Mouse (Mus musculus) kidney, postnatal 0 days (tissue): ENCODE results near the gene Hspbap1. TPM values are rescaled to one million over a fixed set of nuclear protein-coding genes. Genes with fewer than 3 reads are reported as not detected.

Source experiments
- ATAC-seq: fragments of 200-750 bp; cut with Nextera tagmentation; replicated peaks from 2 replicates; pipeline ENCODE4 v1.8.0; 2017; ENCODE audit warnings: low read depth, moderate number of reproducible peaks, moderate TSS enrichment, moderate library complexity; ENCODE audit not compliant: low FRiP score
- DNase-seq: peaks from one replicate; pipeline ENCODE4 v3.0.0-alpha.2; 2016; ENCODE audit warnings: low spot score
- H3K27ac ChIP-seq: fragments of 300-500 bp; sonication (generic); 2 replicates; pipeline ENCODE4 v1.5.1; 2014; ENCODE audit warnings: mild to moderate bottlenecking
- H3K27me3 ChIP-seq: fragments of 300-500 bp; sonication (generic); 2 replicates; pipeline ENCODE4 v1.6.1; 2014; ENCODE audit warnings: low read length, mixed read lengths; ENCODE audit not compliant: insufficient read depth
- H3K36me3 ChIP-seq: fragments of 300-500 bp; sonication (generic); 2 replicates; pipeline ENCODE4 v1.6.1; 2014; ENCODE audit warnings: low read length, mixed read lengths; ENCODE audit not compliant: insufficient read depth
- H3K4me1 ChIP-seq: fragments of 300-500 bp; sonication (generic); replicated peaks from 2 replicates; pipeline ENCODE4 v1.6.1; 2014; ENCODE audit warnings: antibody characterized with exemption, low read length, mixed read lengths; ENCODE audit not compliant: insufficient read depth
- H3K4me2 ChIP-seq: fragments of 300-500 bp; sonication (generic); 2 replicates; pipeline ENCODE4 v1.6.1; 2014; ENCODE audit warnings: mild to moderate bottlenecking, low read length, moderate library complexity, mixed read lengths
- H3K4me3 ChIP-seq: fragments of 300-500 bp; sonication (generic); replicated peaks from 2 replicates; pipeline ENCODE4 v1.5.1; 2014; ENCODE audit warnings: low read depth, low read length
- H3K9ac ChIP-seq: fragments of 300-500 bp; sonication (generic); 2 replicates; pipeline ENCODE4 v1.6.1; 2014; ENCODE audit warnings: low read depth, low read length
- H3K9me3 ChIP-seq: fragments of 300-500 bp; sonication (generic); replicated peaks from 2 replicates; pipeline ENCODE4 v1.6.1; 2016; ENCODE audit warnings: low read length, inconsistent platforms, mixed read lengths
- CTCF ChIP-seq: IDR thresholded peaks from 2 replicates; pipeline ENCODE4 v1.5.1; 2016; ENCODE audit warnings: antibody characterized with exemption, low read depth, mild to moderate bottlenecking, moderate library complexity
- WGBS: fragments of 180-500 bp; shearing (Covaris S2); extraction: QIAGEN DNeasy Blood & Tissue Kit; methylation state at CpG from one replicate; pipeline ENCODE4 v1.1.7; 2014; 5-methylcytosine and 5-hydroxymethylcytosine counted together
- polyA plus RNA-seq: library from polyadenylated mRNA; unstranded; fragments of >200 nt; fragmentation: Nextera tagmentation; extraction: Ambion mirVana; gene quantifications from 2 replicates; pipeline ENCODE4 v1.2.1, GENCODE M21; 2015

The Hspbap1 gene
- polyA plus RNA-seq, 1 experiment from 2014 or later, result 10.8 TPM

DNA sequence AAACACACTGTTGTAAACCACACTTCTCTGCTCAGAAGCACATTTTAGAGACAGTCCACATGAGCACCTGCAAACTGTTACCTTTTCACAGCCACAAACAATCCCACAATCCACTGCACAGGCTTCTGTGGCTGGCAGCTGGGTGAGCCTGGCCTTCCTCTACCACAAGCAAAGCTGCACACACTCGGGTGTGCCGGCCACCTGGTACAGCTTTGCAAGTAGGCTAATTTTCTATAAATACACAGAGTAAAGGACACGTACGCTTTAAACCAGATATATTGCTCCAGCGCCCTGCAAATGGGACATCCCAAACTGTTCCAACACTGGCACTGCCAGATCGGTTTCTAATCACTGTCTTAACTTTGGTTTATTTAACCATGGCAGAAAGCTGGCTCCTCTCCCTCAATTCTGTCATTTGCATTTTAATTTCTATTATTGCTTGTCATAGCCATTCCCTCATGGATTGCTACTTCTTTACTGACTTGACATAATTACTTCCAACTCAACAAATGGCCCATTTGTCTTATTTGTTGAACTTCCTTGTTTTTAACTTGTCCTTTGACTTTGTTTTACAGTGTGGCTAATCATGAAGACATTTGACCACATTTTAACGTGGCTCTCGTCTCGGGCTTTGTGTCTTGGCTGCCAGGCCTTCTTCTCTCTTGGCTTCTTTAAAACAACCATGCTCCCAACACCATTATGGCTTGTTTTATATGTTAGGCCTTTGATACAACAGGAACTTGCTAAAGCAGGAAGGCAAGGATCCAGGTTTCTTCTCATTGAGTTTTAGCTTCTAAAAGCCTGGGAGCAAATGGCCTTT lies 22.5 kb upstream of the Hspbap1 start:
- H3K9ac ChIP-seq, result no peak overlapping the region
- ATAC-seq (no peak), DNase-seq (no peak)
- no peaks in the 10 kb centered on the region for H3K36me3 ChIP-seq
- no peaks in the 10 kb centered on the region for H3K9me3 ChIP-seq
- no peak overlapping the region for H3K4me2 ChIP-seq
- H3K27ac ChIP-seq, result no peak overlapping the region
- 81% methylated on average over 9 of the region's 9 CpGs for WGBS
- TF ChIP-seq CTCF, result no peak
- no peak overlapping the region for H3K4me3 ChIP-seq
- H3K4me1 ChIP-seq, result no peaks in the 10 kb centered on the region
- H3K27me3 ChIP-seq, result no peaks in the 10 kb centered on the region

DNA sequence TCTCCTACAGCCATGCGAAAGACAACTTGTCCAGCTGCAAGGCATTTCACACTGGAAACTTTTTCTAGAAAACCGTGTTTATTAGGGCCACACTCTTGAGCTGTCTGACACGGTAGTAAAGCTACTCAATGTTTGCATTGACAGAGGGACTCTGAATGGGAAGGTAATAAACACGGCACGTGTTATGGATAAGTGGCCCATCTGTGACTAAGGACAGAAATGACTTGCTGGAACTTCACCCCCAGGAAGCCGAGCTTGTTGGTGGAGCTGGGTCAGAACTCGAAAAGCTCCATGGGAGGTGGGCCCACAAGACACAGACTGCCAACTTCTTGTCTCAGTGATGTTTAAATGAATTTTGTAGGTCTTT lies 22.0 kb upstream of the Hspbap1 start:
- Histone ChIP-seq H3K9ac (no peak overlapping the region), H3K9me3 (no peaks in the 10 kb centered on the region), H3K27ac (no peak overlapping the region), H3K27me3 (no peaks in the 10 kb centered on the region), H3K4me1 (no peaks in the 10 kb centered on the region), H3K4me3 (no peak overlapping the region), H3K4me2 (no peak overlapping the region), H3K36me3 (no peaks in the 10 kb centered on the region)
- no peak for DNase-seq
- 66% methylated on average over 7 of the region's 7 CpGs for WGBS
- no peak for TF ChIP-seq CTCF
- ATAC-seq, result no peak

DNA sequence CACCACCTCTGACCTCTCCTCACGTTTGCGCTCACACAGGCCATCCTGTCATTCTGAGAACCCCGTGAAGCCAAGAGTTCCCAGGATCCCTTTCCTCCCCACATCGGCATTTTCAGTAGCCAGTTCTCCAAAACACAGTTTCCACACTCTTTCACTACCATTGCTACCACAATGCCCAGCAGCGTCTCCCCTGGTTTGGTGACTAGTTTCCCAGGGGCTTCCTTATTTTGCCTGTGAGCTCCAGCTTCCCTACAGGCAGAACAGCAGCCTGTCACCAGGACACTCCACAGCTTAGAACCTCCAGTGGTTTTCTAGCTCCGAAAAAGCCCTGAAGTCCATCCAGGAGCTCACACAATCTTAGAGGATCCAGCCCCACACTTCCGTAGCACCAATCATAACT lies 20.8 kb upstream of the Hspbap1 start:
- H3K4me1 ChIP-seq, result no peaks in the 10 kb centered on the region
- DNase-seq (no peak), ATAC-seq (no peak)
- TF ChIP-seq CTCF, result no peak
- no peaks in the 10 kb centered on the region for H3K36me3 ChIP-seq
- WGBS, result 64% methylated on average over 7 of the region's 7 CpGs
- no peak overlapping the region for H3K27ac ChIP-seq
- H3K9me3 ChIP-seq, result no peaks in the 10 kb centered on the region
- H3K4me2 ChIP-seq, result no peak overlapping the region
- H3K27me3 ChIP-seq, result no peaks in the 10 kb centered on the region
- no peak overlapping the region for H3K9ac ChIP-seq
- no peak overlapping the region for H3K4me3 ChIP-seq

DNA sequence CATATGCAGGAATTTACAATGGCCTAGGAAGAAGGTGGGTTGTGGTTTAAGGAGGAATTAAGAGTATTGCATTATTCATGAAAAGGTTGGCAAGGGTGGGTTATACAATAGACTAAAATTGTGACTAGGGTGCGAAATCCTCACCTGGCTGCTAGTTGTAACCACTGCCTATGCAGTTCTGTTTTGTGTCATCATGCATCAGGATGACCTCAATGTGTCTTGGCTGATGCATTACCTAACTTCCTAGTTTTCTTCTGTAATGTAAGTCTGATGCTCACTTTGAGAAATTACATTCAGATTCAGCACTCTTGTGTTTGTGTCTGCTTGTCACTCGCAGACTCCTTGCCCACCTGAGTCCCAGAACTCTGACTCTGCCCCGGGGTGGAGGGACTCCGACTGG lies 18.3 kb upstream of the Hspbap1 start:
- Histone ChIP-seq H3K4me2 (no peak overlapping the region), H3K4me1 (no peaks in the 10 kb centered on the region), H3K27ac (no peak overlapping the region), H3K9me3 (no peaks in the 10 kb centered on the region), H3K9ac (no peak overlapping the region), H3K27me3 (no peaks in the 10 kb centered on the region), H3K36me3 (no peaks in the 10 kb centered on the region), H3K4me3 (no peak overlapping the region)
- DNase-seq (no peak), ATAC-seq (no peak)
- 80% methylated on average over 4 of the region's 4 CpGs for WGBS
- TF ChIP-seq CTCF, result no peak

DNA sequence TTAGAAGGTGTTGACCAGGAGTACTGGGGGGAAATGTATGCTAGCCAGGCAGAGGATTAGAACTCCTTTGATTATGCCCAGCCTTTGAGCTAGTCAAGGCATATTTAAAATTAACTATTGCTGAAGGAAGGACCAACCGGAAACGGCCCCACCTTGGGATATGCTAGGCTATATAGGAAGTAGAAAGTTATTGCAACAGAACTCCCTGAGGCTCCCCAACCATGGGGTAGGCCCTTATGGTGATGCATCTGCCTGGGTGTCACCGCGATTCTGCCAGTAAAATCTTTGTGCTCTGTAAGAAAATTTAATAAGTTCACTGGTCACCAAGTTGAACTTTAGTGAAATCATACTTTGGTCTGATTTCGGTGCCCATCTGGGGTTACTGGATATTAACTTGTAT lies 16.2 kb upstream of the Hspbap1 start:
- WGBS, result 89% methylated on average over 5 of the region's 5 CpGs
- Histone ChIP-seq H3K4me3 (no peak overlapping the region), H3K36me3 (no peaks in the 10 kb centered on the region), H3K9me3 (no peaks in the 10 kb centered on the region), H3K4me1 (no peaks in the 10 kb centered on the region), H3K4me2 (no peak overlapping the region), H3K27me3 (no peaks in the 10 kb centered on the region), H3K27ac (no peak overlapping the region), H3K9ac (no peak overlapping the region)
- DNase-seq, result no peak
- no peak for TF ChIP-seq CTCF
- no peak for ATAC-seq

DNA sequence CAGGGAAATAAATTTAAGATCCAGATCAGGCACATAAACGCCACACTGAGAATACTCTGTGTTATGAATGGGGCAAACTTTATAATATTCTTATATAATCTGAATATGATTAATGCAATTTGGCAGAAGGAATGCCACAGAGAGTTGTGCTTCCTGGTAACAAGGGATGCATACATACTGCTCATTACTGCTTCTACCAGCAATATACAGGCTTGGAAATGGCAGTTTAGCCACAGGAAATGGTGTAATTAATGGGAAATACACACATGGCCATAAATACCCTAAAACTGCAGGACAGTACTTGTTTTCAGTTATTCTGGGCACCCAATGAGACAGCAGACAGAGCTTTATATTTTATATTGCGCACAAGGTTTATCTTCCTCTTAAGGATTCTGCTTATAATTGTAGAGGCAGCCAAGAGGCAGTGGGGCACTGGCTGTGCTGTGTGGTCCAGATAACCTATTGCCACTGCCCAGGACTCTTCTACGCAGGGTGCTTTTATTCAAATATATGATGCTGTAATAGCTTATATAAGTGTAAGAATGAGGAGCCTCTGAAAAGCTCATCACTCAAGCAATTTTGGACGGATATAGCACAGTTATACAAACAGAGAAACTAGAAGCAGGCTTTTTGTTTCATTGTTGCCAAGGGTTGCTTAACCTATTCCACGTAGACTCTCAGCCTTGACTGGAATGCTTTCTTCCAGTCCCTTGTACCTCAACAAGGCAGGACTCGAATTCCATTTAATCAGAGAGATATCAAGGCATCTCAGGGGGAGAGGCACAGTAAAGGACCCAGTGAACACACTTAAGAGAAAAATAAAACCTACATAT lies 14.5 kb upstream of the Hspbap1 start:
- DNase-seq, result no peak

More for the DNA sequence above, 14.5 kb upstream of the Hspbap1 start:
- H3K4me2 ChIP-seq, result no peak overlapping the region
- H3K9ac ChIP-seq, result no peak overlapping the region
- no peak overlapping the region for H3K27ac ChIP-seq
- WGBS, result 71% methylated on average over 6 of the region's 6 CpGs
- no peak overlapping the region for H3K4me3 ChIP-seq
- no peak for ATAC-seq
- no peaks in the 10 kb centered on the region for H3K36me3 ChIP-seq
- H3K4me1 ChIP-seq, result no peaks in the 10 kb centered on the region
- no peak for TF ChIP-seq CTCF
- H3K9me3 ChIP-seq, result no peaks in the 10 kb centered on the region
- no peaks in the 10 kb centered on the region for H3K27me3 ChIP-seq
